Mouse (Mus musculus): ENCODE results near the gene Smtnl2.

Smtnl2 gene

GRCm38 (mm10) chr11:72401068-72401467 lies 10.4 kb downstream of the Smtnl2 start:
- in situ Hi-C loops (cut with MboI): no loop called here

GRCm38 (mm10) chr11:72397811-72398525 lies 13.5 kb downstream of the Smtnl2 start:
- in situ Hi-C loops (cut with MboI): no loop called here

GRCm38 (mm10) chr11:72397072-72397471 lies 14.4 kb downstream of the Smtnl2 start:
- in situ Hi-C loops (cut with MboI): no loop called here

DNA sequence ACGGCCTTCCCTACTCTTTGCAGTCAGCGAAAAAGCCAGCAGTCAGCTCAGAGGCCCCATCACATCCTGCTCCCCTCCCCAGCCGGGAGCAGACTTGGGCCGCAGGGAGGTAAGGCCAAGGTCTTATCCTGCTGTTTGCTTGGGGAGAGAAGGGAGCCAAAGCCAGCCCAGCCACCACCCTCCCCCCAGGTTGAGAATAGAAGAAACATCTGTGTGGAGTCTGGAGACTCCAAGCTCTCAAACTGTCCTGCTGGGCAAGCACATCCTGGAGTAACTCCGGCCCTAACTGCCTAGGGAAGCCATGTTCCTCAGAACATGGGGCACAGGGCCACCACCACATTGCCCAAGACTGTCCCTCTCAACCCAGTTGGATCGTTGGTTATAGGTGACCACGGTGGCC lies 14.9 kb downstream of the Smtnl2 start:
- in situ Hi-C loops (cut with MboI): no loop called here

- in situ Hi-C loops (cut with MboI): no loop called here
Measured at GRCm38 (mm10) chr11:72395652-72396051, 15.9 kb downstream of the Smtnl2 start.

- in situ Hi-C loops (cut with MboI): no loop called here
Measured at GRCm38 (mm10) chr11:72394694-72395093, 16.8 kb downstream of the Smtnl2 start.

- in situ Hi-C loops (cut with MboI): no loop called here
Measured at GRCm38 (mm10) chr11:72393669-72394068, 17.8 kb downstream of the Smtnl2 start.

GRCm38 (mm10) chr11:72393243-72393642 lies 18.3 kb downstream of the Smtnl2 start:
- in situ Hi-C loops (cut with MboI): no loop called here

GRCm38 (mm10) chr11:72391181-72391580 lies 20.3 kb downstream of the Smtnl2 start:
- in situ Hi-C loops (cut with MboI): no loop called here

- in situ Hi-C loops (cut with MboI): no loop called here
Measured at GRCm38 (mm10) chr11:72389407-72390142, 21.9 kb downstream of the Smtnl2 start.

GRCm38 (mm10) chr11:72388113-72388529 lies 23.4 kb downstream of the Smtnl2 start:
- in situ Hi-C loops (cut with MboI): no loop called here

- in situ Hi-C loops (cut with MboI): no loop called here
Measured at GRCm38 (mm10) chr11:72379351-72379750, 32.2 kb downstream of the Smtnl2 start.

GRCm38 (mm10) chr11:72378222-72378621 lies 33.3 kb downstream of the Smtnl2 start:
- in situ Hi-C loops (cut with MboI): no loop called here

GRCm38 (mm10) chr11:72376562-72376961 lies 35.0 kb downstream of the Smtnl2 start:
- in situ Hi-C loops (cut with MboI): no loop called here

GRCm38 (mm10) chr11:72369904-72370672 lies 41.4 kb downstream of the Smtnl2 start:
- in situ Hi-C loops (cut with MboI): no loop called here

DNA sequence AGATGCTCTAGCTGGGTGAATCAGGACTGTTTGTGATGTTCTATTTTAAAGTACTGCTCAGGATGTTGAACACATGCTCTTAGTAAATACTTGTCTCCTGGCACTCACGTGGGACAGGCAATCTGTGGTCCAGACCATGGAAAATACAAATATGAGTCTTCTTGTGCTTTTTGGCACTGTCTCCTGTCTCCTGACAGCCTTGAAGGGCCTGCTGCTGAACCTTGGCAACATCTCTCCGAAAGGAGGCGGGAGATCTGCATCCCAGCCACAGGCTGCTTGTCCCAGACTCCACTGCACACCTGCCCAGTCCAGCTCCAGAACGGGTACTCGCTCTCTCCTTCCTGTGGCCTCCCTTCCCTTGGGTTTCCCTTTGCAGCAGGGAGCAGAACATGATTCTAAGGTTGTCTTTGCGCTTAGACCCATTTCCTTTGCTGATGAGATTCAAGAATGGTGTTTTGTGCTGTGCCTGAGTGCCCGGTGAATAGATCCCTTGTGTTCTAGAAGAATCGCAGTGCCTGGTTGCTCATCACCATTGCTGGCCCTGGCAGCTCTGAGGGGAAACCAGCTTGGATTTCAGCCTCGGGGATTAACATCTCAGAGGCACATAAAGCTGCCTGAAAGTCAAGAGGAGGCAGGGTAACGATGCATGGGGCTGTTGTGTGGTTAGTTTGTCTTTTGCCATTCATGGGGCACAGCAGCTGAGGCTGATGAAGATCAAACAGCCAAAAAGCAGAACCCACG lies 43.4 kb downstream of the Smtnl2 start:
- in situ Hi-C loops (cut with MboI): no loop called here

DNA sequence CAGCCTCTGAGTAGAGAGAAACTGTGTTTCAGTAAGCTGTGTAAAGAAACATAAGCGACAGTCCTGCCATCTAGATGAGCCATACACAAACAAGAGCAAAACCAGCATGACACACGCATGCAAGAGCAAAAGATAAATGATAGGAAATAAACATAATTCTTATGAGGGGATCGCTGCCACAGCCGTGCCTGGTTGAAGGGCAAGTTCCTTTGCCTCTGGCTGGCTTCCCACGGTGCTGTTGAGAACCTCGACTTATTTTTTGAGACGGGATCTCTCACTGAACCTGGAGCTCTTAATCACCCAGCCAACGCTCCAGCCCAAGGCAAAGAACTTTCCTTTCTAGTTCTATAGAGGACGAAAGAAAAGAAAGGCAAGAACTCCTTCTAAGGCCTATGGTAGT lies 45.4 kb downstream of the Smtnl2 start:
- in situ Hi-C loops (cut with MboI): no loop called here

GRCm38 (mm10) chr11:72364526-72364925 lies 47.0 kb downstream of the Smtnl2 start:
- in situ Hi-C loops (cut with MboI): no loop called here

GRCm38 (mm10) chr11:72363523-72364240 lies 47.8 kb downstream of the Smtnl2 start:
- in situ Hi-C loops (cut with MboI): no loop called here

DNA sequence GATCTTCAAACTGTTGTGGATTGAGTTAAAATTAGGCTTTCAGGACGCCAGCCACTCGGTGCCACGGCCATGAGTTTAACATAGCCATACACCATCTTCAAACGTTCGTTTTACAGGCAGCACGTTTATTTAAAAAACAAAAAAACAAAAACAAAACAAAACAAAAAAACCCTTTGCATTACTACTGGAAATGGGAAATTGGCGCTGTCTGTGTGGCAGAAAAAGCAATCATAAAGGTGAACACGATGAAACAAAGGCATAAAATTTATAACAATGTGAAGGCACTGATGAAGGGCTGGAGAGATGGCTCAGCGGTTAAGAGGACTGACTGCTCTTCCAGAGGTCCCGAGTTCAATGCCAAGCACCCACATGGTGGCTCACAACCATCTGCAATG lies 49.2 kb downstream of the Smtnl2 start, which contains the start of gene Tekt1:
Gene Tekt1, minus strand, starts transcription at position 96 of the 395 bp plus-strand sequence.
- in situ Hi-C loops (cut with MboI): no loop called here

Measured in mature B cell (primary cell).